Mouse (Mus musculus) C2C12 (cell line): Measurements from ENCODE around the gene Tyw3. TPM values are rescaled to one million over a fixed set of nuclear protein-coding genes. Genes with fewer than 3 reads are reported as not detected.

Experiments used
- H3K27me3 ChIP-seq: one replicate; pipeline ENCODE4 v1.6.1; 2011; ENCODE audit not compliant: control insufficient read depth, insufficient read depth, insufficient read length
- H3K36me3 ChIP-seq: one replicate; pipeline ENCODE4 v1.6.1; 2011; ENCODE audit not compliant: control insufficient read depth, insufficient read depth
- H3K4me3 ChIP-seq: one replicate; pipeline ENCODE4 v1.5.1; 2011; ENCODE audit warnings: mild to moderate bottlenecking, control low read depth; ENCODE audit not compliant: poor library complexity, insufficient read depth, severe bottlenecking
- H3K79me2 ChIP-seq: one replicate; pipeline ENCODE4 v1.6.1; 2011; ENCODE audit not compliant: control insufficient read depth, insufficient read depth
- H3K79me3 ChIP-seq: one replicate; pipeline ENCODE4 v1.6.1; 2011; ENCODE audit warnings: low read depth, control low read depth
- H3ac ChIP-seq: one replicate; pipeline ENCODE3; 2011; ENCODE audit warnings: low read depth; ENCODE audit not compliant: control insufficient read depth, insufficient read length
- CEBPB ChIP-seq: IDR thresholded peaks from one replicate; pipeline ENCODE4 v1.6.1; 2011; ENCODE audit warnings: low read depth, mild to moderate bottlenecking, control low read depth, moderate library complexity
- CTCF ChIP-seq: IDR thresholded peaks from one replicate; pipeline ENCODE4 v1.5.1; 2011; ENCODE audit not compliant: control insufficient read depth, insufficient read depth, insufficient read length
- FOSL1 ChIP-seq: IDR thresholded peaks from one replicate; pipeline ENCODE4 v1.8.0; 2011; ENCODE audit warnings: mild to moderate bottlenecking, low read length; ENCODE audit not compliant: poor library complexity, insufficient read depth, severe bottlenecking
- MAX ChIP-seq: IDR thresholded peaks from one replicate; pipeline ENCODE4 v1.6.1; 2011; ENCODE audit warnings: mild to moderate bottlenecking, control low read depth
- MYOD1 ChIP-seq: IDR thresholded peaks from one replicate; pipeline ENCODE4 v1.6.1; 2011; ENCODE audit warnings: low read depth; ENCODE audit not compliant: control insufficient read depth, insufficient read length
- MYOG ChIP-seq: IDR thresholded peaks from one replicate; pipeline ENCODE4 v1.6.1; 2011; ENCODE audit not compliant: control insufficient read depth, insufficient read length; ENCODE audit errors: extremely low read depth
- USF1 ChIP-seq: IDR thresholded peaks from one replicate; pipeline ENCODE4 v1.6.1; 2011; ENCODE audit warnings: low read depth, mild to moderate bottlenecking, control low read depth, moderate library complexity
- polyA plus RNA-seq: library from polyadenylated mRNA; unstranded; fragments of >200 nt; fragmentation: generic; extraction: Trizol; gene quantifications from one replicate; pipeline ENCODE4 v1.2.1, GENCODE M21; 2012; ENCODE audit warnings: missing spikeins

Gene Tyw3
- polyA plus RNA-seq, 1 experiment = 7.3 TPM

DNA sequence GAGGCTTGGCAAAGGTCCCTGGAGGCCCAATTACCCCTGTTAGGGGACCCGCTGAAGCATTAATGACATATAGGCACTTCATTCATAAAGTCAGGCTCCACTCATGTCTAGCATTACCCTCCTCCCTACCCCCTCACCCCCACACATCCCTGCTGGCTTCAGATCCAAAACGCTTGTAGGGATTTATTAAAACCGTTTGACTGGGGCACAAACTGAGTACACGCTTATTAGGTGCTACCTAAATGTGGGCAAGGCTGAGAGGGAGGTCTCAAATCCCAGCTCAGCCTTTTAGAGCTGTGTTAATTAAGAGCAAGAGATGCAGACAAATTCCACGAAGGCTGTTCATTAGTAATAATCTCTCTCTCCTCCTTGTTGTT is 45.9 kb downstream of the Tyw3 start:
- Histone ChIP-seq H3K79me2 (no peaks in the 10 kb centered on the region), H3K27me3 (no peaks in the 10 kb centered on the region), H3ac (no peak overlapping the region), H3K79me3 (no peaks in the 10 kb centered on the region), H3K4me3 (no peak overlapping the region), H3K36me3 (no peaks in the 10 kb centered on the region)
- TF ChIP-seq CEBPB (no peak), MYOD1 (no peak), USF1 (no peak), MAX (no peak), MYOG (no peak), FOSL1 (no peak), CTCF (no peak)

DNA sequence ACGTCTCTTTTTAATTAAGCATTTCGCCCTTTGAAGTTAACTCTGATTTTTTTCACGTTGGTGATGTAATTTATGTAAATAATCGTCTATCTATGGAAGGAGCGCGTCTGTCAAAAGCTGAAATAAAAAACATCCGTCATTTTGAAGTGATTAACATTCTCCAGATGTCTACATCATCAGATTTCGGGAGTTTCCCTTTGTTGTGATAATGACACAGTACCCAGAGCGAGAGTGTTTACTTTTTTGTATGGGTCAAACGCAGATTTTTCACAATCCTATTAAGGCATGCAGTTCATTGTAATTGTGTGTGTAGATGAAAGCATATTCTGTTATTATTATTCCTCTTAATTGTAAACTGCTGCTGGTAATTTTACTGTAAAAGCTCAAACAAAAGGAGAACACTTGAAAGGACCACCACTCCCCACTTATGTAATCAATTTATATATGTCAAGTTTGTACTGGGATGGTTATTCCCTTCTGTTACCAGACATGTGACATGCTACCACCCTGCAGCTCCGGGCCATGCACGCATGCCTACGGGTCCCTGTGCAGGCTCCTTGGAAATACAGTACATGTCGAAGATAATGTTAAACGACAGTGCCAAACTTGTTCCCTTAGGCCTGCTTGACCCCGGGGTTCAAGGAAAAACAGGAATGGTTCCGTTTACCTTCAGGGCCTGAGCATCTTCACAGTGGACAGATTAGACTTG is 46.4 kb downstream of the Tyw3 start:
- no peaks in the 10 kb centered on the region for H3K27me3 ChIP-seq
- no peaks in the 10 kb centered on the region for H3K79me2 ChIP-seq
- no peaks in the 10 kb centered on the region for H3K79me3 ChIP-seq
- TF ChIP-seq CEBPB (no peak), FOSL1 (no peak), MYOD1 (no peak), MYOG (no peak), USF1 (no peak), MAX (no peak), CTCF (no peak)
- H3K4me3 ChIP-seq = no peak overlapping the region
- H3K36me3 ChIP-seq = no peaks in the 10 kb centered on the region
- H3ac ChIP-seq = no peak overlapping the region

DNA sequence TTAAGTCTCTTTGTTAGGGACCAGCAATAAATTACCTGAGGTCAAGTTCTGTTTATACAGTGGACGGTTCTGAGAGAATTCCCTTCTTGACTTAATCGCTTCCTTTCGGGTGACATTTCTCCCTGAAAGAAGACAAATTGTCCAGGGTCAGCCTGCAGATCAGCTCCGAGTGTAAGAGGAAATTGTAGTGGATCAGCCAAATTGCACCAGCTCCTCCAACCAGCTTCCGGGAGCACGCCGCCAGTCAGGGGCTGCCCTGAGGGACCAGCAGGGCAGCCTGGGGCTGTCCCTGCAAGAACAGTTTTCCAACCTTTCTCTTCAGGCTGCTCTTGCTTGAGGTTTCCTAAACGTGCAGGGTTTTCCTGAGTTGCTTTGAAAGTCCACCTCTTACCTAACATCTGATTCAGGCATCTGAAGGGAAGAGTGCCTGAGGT is 48.0 kb downstream of the Tyw3 start:
- H3K36me3 ChIP-seq = no peaks in the 10 kb centered on the region
- no peaks in the 10 kb centered on the region for H3K79me2 ChIP-seq
- H3K27me3 ChIP-seq = no peaks in the 10 kb centered on the region
- H3K4me3 ChIP-seq = no peak overlapping the region
- H3ac ChIP-seq = no peak overlapping the region
- TF ChIP-seq CTCF (no peak), MYOG (no peak), USF1 (no peak), FOSL1 (no peak), CEBPB (no peak), MYOD1 (no peak), MAX (no peak)
- no peaks in the 10 kb centered on the region for H3K79me3 ChIP-seq

DNA sequence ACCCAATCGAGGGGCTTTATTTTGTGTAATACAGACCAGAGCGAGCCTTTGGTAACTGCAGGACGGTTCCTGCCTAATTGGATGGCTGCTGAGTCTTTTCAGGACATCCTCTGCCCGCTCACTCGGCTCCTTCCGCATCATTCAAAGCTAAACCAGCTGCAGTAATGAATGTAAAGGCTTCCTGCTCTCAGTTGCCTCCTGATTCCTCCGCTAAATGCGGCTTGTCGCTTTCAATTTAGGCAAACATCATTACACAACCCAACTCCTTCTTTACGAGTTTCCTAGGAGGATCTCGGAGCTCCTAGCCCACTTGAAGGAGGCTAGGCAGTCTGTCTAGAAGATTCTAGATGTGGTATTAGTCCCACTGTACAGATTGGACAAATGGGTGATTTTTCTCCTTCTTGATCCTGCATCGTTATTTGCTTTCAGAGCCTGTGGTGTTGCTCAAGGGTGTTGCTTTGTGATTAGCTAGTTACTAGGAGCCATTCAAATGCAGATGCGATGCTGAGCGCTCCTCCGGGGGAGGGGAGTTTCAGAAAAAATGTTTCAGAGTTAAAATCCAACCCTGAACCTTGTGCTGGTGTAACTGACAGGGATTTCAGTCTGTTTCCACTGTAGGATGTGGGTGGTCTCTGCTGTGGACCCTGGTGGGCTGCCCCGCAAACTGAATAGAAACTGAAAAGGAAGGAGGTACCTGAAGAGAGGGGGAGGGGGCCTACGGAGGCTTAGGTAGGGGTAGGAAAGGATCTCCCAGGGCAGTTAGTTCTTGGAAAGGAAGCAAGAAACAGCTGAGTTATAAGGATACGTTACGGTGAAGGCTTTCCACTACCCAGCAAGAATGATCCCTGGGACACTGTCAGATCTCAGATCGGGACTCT is 49.1 kb downstream of the Tyw3 start:
- no peaks in the 10 kb centered on the region for H3K79me2 ChIP-seq
- H3K36me3 ChIP-seq = no peaks in the 10 kb centered on the region
- no peaks in the 10 kb centered on the region for H3K79me3 ChIP-seq
- no peak overlapping the region for H3K4me3 ChIP-seq
- TF ChIP-seq CEBPB = no peak
- no peak for TF ChIP-seq MYOD1
- TF ChIP-seq MAX = no peak
- no peak for TF ChIP-seq MYOG
- no peak for TF ChIP-seq USF1
- no peak for TF ChIP-seq CTCF
- no peaks in the 10 kb centered on the region for H3K27me3 ChIP-seq
- no peak overlapping the region for H3ac ChIP-seq

DNA sequence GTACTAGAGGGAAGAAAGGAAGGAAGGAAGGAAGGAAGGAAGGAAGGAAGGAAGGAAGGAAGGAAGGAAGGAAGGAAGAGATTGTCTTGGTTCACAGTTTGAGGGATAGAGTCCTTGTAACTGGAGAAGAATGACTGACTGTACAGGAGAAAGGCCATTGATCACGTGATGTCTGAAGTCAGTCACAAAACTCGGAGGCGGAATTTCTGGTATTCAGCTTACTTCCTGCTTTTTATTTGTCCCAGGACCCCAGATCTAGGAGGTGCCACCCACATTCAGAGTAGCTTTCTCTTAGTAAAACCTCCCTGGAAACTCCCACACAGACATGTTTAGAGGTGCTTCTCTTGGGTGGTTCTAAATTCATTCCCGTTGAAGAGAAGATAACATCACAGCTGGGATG is 50.7 kb downstream of the Tyw3 start:
- no peaks in the 10 kb centered on the region for H3K79me3 ChIP-seq
- H3K27me3 ChIP-seq = no peaks in the 10 kb centered on the region
- H3K4me3 ChIP-seq = no peak overlapping the region
- TF ChIP-seq USF1 = peak; percentile 79
- no peak for TF ChIP-seq FOSL1
- TF ChIP-seq CTCF = no peak
- no peak for TF ChIP-seq MYOD1
- no peaks in the 10 kb centered on the region for H3K79me2 ChIP-seq
- H3K36me3 ChIP-seq = no peaks in the 10 kb centered on the region
- no peak overlapping the region for H3ac ChIP-seq
